Mouse (Mus musculus) B cell, adult 2 months (primary cell): Measurements from ENCODE around the gene Tpt1.
"Not testable (repeated sequence)": the region's sequence is repeated elsewhere in the genome, so short reads cannot be mapped to it uniquely, and the experiment has no call there.

ENCODE experiments used
- DNase-seq, 2 experiments: peaks; one replicate each; pipeline ENCODE4 v3.0.0; 2022

The Tpt1 gene

DNA sequence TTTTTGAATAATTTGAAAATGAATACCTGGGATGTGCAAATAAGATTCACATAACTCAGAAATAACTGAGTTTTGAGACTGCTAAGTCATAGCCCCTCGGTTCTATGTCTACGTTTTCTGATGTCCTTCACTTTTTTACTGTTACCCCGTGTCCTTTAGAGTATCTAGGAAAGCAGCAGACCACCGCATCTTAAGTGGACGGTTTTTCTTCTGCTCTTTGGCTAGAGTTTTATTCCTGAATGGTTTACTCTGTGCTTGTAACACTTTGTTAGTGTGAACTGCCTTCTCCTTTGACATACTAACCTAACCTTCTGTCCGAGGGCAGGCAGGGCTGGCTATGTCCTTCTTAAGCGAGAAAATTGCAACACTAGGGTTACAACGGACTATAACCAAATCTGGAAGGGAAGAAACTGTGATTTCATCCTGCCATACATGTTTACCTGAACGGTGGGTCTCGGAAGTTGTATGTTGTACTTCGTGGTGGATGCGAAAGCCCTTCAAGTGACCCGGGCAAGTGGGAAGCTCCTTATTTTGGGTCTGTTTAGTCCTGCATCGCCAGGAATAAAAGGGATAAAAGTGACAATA, 690 bp upstream of the Tpt1 start:
- no peak for DNase-seq

DNA sequence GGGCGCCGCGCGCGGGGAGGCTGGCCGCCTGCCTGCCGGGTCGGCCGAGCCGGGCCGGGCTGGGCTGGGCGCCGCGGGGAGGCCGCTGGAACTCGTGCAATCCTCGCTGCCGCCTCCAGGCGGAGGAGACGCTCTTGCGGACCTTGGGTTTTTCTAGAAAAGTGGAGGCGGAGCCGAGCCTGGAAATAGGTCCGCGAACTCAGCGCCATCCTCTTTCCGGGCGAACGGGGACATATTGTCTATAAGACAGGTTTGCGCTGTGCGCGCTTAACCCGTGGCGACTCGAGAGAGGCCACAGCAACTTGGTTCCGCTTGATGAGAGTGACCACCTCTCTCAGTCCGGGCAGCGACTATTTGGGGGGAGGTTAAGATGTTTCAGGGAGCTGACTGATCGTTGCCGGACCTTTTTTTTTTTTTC, 814 bp downstream of the Tpt1 start:
- DNase-seq: peak; percentile 94

DNA sequence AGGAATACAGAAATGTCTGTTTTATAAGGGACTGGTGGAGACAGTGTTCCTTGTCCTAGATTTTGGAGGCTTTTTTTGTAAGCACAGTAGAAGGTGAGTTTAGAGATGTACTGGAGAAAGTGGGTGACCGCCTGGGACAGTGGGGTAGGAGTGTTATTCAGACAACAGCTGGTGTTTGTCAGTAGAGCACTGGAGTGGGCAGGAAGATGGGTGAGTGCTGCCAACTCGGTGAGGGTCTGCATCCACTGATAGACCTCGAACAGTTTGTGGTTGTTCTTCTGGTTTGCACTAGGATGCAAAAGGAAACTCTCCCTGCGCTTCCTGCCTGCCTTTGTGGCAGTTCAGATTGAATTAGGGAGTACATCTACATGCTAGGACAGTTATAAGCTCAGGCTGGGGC, 2.8 kb downstream of the Tpt1 start:
- DNase-seq: no peak

DNA sequence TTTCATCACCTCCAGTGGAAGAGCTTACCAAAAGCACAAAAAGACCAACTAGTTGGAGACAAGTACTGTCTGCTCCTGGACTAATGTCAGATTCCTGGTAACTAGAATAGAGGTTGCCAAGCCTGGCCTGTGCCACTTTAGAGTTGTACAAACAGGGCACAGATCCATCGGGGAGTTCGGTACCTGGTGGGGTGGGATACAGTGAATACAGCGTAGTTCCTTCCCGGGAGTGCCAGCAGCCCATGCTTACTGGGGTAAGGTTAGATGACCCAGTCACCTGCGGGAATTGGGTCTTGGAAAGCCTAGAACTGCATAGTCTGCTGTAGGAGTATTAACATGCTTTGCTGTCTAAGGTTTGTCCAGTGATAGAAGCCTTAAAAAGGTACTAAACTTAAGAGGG, 3.6 kb downstream of the Tpt1 start:
- DNase-seq: no peak

DNA sequence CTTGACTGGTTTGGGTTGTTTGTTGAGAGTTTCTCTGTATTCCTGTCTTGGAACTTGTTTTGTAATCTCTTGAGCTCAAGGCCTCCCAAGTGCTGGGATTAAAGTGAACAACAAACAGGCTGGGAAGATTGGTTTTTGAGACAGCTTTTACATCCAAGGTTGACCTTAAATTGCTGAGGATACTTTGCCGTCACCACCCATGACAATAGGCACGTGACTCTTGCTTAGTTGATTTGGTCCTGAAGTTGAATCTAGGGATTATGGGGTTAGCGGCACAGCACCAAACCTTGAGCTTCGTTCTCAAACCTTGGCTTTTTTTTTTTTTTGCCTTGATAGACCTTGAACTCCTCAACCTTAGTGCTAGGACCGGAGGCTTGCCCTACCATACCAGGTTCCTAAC, 4.3 kb downstream of the Tpt1 start:
- no peak for DNase-seq

DNA sequence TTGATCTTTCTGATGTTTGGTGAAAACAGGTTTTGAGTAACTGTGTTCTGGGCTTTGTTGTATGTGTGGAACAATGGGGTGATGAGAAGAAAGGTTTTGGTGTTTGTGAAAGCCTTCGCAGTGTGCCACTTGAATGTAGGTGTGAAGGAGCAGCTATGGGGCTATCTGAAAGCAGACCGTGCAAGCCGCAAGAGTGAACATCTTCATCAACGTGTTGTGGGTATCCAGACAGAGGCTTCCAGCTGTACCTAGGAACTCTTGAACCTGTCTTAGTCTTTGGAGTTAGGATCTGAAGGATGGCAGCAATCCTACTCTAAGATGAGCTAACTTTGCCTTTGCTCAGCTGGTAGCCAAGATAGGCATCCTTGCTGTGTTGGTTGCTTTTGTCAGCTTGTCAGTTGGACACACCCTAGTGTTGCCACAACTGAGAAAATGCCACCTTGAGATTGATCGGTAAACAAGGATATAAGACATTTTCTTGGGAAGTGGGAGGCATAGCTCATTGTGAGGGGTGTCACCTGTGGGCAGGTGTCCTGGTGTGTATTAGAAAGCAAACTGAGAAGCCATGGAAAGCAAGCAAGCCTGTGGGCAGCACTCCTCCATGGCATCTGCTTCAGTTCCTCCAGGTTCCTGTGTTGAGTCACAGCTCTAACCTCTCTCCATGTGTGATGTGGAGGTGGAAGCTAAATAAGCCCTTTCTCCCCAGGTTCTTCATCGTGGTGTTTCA, 5.1 kb downstream of the Tpt1 start:
- DNase-seq: no peak

DNA sequence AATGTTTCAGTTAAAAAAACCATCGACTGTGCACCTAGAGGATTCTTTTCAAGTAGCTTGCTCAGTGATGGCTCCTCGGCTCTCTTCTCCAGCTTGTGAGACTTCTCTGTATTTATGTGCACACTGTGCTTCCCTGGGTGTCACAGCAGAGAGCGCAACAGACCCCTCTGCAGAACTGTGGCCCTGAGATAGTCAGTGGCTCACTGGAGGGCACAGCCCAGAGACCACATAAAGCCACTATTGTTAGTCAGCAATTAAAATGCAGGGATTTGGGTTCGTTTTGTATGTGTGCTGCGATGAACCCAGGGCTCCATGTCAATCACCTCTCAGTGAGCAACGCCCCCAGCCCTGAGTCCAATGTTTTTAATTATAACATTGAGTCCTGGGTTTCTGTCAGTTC, 5.9 kb downstream of the Tpt1 start:
- DNase-seq: no peak

DNA sequence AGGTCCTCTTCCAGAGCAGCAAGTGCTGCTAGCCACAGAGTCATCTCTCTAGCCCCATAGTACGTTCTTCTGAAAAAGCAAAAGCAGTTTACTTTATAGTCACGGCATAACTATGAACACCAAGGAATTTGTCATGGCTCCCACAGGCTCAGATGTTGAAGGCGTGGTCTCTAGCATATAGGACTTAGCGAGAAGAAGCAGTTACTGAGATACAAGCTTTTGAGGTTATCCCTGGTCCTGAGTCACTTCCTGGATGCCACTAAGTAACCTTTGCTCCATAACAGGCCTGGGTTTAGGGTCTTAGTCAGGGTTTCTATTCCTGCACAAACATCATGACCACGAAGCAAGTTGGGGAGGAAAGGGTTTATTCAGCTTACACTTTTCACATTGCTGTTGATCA, 7.1 kb downstream of the Tpt1 start:
- DNase-seq: no peak

DNA sequence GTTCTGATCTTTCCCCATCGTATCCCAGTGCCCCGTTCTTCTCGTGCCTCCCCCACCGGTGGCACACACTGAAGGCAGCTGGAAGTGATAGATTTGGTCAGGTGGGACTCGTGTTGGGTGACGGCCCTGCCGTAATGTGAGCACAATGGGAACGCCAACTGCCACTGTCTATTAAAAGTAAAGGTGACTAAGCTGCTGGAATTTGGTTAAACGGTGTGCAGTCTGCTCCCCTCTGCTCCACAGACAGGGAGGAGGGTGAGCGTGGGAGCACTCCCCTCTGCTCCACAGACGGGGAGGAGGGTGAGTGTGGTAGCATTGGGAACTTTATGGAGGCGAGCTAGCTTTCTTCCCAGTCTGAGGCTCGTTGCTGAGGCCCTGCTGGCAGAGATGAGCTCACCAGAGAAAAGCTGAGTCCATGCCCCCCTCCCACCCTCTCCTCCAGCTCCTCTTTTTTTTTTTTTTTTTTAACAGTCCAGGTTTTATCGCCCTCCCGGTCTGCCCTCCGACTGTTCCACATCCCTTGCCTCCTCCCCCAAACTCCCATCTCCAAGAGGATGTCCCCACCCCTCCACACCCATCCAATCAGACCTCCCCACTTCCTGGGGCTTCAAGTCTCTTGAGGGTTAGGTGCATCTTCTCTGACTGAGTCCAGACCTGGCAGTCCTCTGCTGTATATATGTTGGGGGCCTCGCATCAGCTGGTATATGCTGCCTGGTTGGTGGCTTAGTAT, 10.5 kb downstream of the Tpt1 start:
- DNase-seq: no peak

DNA sequence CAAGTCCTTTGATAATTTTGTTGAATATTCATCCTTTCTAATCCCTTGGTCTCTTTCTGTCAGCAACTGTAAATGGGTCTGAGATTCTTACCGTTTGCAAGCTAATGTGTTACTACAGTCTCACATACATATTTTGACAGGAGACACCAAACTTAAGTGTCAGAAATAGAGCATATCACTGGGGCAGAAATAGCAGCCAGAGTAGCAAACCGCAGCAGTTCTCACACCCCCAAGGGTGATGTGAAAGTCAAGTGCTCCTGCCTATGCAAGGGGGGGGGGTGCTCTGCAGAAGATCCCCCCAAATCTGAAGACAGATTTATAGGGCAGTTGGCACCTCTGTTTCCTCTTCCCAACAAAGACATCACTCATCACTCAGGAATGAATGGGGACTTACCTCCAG, 13.3 kb downstream of the Tpt1 start:
- DNase-seq: no peak

DNA sequence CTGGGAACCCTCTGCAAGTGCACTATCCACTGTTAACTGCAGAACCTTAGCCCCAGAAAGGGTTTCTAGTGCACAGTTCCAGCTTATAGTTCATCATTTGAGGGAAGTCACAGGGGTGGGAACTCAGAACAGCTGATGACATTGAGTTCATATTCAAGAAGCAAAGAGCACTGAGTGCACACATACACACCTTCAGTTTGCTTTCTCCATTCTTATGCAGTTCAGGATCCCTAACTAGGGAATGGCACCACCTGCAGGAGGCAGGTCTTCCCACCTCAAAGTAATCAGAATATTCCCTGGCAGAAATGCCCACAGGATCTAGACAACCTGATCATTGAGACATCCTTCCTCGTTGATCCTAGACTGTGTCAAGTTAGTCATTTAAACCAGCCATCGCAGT, 14.7 kb downstream of the Tpt1 start:
- DNase-seq: no peak

DNA sequence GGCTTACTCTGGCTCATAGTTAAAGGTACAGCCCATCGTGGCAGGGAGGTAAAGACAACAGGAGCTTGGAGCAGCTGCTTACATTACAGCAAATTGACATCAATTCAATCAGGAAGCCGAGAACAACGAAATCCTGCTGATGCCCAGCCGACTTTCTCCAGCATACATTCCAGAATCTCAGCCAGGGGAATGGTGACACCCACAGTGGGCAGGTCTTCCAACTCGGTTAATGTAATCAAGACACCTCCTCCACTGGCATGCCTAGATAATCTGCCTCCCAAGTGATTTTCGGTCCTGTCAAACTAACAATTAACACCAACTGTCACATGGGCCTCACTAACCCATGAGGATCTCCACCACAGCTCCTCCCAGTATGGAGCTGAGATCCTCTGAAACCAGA, 17.8 kb downstream of the Tpt1 start:
- no peak for DNase-seq

DNA sequence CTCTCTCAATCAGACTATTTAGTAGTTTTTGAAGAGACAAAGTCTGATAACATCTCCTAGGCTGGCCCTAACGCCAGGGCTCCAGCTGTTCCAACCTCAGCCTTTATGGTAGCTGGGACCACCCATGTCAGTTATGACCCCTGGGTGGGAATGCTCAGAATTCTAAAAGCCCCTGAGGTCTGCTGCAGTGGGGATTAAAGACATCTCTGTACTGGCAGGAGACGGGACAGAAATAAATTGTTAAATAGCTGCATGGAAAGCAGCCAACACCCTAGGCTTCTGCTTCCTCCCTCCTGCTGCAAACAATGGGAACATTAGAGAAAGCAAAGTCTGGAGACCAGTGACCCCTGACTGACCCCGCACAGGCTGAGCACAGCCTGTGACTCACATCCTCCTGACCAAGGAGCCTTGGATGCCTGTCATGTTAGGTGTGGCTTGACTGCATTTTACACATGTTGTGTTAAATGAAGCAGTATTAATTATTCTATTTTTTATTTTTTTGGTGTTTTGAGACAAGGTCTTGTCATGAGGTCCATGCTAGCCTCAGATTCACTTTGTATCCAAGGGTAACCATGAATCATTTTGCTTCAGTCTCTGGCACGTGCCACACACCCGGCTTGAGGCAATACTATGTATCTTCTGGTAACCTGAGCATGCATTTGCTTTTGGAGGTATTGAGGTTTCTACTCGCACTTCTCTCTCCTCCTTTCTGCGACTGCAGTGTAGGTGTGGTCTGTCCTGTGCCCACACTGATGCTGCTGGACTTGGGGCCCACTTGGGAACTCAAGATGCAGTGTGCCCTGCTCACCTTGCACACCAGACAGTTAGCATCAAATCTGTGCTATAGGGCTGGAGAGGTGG, 18.9 kb downstream of the Tpt1 start:
- DNase-seq: no peak

DNA sequence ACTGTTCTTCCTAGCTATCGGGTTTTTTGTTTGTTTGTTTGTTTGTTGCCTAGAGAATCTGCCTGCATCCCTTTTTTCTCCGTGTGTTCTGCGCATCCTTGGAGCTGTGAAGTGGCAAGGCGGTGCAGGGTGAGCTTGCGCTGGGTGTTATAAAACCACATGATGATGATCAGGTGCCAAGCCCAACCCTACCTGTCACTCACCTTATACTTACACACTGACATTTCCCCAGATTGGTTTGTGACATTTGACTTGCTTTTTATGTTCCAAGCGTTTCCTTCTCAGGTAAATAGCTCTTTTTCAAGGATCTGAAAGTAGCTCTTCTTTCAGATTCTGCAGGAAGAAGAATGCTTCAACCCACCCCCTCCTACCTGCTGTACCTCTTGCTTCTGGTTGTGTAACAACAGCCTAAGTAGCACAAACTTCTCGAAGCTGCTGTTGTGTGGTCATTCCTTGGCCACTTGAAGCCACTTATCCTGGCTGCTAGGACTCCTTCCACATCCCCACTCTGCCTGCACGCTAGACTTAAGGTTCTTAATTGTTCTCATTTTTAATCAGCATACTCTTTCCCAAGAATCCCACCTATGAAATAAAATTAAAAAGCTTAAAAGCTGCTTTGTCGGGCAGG, 21.9 kb downstream of the Tpt1 start:
- no peak for DNase-seq

DNA sequence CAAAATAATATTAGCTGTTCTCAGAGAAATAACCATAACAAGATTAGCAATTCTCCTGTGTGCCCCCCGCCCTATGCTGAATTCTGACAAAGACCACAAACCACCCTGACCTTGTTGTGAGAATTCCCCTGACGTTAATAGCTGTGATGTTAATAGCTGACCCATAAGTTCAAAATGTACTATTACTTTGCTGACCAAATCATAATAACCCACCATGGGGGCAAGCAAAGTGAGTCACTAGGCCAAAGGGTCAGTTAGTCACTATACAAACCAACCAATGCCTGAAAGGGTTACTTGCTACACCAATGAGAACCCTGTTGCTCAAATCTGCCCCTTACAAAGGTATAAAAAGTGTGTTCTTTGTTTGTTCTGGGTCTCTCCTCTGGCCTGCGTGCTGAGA, 23.1 kb downstream of the Tpt1 start:
- not testable (repeated sequence) for DNase-seq

DNA sequence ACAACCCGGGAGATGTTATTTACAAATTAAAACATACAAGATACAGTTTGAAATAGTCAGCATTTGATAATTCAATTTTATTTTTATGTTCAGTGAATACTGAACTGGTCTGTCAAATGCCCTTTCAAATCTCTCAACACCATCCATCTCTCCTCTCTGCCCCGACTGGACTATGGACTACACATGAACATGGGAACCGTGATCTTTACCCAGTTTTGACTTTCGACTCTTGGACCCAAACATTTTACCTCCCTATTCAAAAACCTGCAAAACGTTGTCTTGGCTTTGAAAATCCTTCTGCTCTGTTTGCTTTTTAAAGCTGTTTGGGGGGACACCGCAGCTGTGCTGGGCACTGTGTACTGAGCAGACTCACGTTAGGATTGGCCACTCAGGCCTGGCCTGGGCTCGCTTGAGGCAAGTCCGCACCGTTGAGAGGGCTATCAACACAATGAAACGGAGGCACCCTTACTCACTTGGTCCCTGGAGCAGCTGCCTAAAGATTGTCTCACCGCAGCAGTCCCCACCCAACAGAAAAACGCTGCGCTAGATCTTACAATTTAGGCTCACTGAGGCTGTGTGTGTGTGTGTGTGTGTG, 25.0 kb downstream of the Tpt1 start:
- DNase-seq: no peak

DNA sequence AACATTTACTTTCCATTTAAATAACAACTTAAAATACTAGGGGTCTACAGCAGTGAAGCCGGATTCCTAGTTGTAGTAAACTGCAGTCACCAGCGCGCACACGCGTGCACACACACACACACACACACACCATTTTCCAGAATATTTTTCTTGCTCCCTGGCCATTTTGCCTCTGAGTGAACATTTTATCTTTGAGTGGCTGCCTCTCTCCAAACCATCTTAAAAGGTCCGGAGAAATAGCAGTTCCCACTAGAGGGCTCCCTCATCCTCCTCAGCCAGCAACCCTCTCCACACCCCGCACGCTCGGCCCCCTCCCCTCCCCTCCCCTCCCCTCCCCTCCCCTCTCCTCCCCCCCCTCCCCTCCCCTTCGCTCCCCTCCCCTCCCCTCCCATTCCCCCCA, 25.7 kb downstream of the Tpt1 start:
- DNase-seq: no peak

DNA sequence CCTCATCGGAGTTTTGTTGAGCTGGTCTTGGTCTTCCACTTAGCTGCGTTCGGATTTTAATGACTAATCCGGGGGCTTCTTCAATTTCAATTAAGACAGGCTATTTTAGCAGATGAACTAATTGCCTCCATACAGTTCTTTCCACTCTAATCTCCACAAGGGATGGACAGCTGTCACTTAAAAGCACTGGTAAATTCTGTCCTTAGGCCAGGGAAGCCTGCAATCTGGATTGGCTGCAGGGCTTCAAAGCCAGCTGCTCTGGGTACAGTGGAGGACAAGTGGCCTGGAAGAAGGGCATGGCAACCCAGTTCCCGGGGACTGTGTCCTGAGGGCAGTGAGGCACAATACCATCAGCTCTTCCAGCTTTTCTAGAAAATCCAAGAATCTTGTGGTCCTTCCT, 26.2 kb downstream of the Tpt1 start:
- no peak for DNase-seq

DNA sequence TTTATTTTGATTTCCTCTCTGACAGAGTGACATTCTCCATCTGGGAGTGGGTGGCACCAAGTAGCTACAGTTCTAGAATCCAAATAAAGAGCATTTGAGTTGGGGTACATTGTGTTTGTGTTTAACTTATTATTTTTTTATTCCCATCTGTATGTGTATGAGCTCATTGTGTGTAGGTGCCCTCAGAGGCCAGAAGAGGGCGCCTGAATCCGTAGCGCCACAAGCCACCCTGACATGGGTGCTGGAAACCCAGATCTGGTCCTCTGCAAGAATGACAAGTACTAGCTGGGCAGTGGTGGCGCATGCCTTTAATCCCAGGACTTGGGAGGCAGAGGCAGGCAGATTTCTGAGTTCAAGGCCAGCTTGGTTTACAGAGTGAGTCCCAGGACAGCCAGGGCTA, 26.9 kb downstream of the Tpt1 start:
- DNase-seq: no peak

DNA sequence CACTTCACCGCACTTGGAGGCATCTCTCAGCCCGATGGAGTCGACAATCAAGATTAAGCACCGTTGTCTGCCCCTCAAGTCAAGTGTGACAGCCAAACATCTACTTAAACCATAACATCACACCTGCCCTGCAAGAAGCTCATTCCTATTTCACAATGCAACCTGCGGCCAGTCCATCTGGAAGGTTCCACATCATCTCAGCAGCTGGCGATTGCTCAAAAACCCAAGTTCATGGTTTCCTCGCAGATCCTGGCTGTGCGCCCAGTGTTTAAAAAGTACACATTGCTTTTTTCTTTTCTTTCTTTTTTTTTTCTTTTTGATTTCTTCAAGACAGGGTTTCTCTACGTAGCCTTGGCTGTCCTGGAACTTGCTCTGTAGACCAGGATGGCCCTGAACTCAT, 28.7 kb downstream of the Tpt1 start:
- DNase-seq: no peak

DNA sequence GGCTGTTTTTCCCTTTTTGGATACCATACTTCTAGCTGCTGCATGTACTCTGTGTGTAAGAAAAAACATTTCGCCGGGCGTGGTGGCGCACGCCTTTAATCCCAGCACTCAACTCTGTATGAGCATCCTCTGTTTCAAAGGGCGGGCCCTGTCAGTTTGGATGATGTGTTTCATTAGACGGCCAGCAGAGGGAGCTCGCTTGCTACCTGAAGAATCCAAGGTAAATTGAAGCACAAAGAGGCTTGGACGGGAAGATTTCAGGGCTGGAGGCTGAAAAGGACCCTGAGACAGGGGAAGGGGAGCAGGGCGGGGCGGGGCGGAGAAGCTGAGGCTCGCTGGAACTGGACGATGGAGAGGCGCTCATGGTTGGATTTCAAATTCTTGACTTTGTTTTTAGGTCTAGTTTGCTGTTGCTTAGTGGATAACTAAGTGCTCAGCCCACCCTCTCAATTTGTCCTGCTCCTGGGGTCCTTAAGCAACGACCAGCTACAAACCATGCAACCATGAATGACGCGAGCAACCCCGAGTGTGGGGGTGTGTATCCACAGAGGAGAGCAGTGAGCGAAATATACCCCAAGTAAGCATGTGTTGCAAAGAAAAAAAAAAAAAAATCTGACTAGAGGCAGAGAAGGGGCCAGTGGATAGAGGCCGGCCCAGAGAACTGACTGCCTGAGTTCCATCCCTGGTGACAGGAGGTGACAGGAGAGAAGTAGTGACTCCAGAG, 31.6 kb downstream of the Tpt1 start:
- DNase-seq: peak; percentile 78 to 79

DNA sequence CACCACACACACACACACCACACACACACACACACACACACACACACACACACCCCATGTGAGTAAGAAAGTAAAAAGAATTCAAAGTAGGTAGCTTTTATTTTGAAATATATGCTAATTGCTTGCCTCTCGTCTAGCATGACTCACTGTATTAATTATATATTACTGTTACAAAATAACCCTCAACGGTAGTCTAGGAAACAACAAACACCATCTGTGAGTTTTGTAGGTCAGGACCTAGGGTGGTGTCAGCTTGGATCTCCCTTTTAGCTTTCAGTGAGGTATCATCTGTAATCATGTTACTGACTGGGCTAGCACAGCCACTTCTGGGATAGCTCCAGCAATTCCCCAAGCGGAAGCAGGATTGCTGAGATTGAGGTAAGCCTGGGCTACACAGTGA, 32.4 kb downstream of the Tpt1 start:
- DNase-seq: no peak
